Mouse (Mus musculus) hindbrain, embryonic 13.5 days (tissue): ENCODE measurements around the gene Mtor. TPM values are rescaled to one million over a fixed set of nuclear protein-coding genes. Genes with fewer than 3 reads are reported as not detected.
A peak's percentile ranks its signal among the peaks of the same experiment; 100 is the strongest.

Source experiments
- ATAC-seq: fragments of 200-750 bp; cut with Nextera tagmentation; 2 replicates; pipeline ENCODE4 v1.8.0; 2017; ENCODE audit warnings: moderate TSS enrichment; ENCODE audit not compliant: low FRiP score
- H3K27ac ChIP-seq: fragments of 300-500 bp; sonication (generic); 2 replicates; pipeline ENCODE4 v1.5.1; 2015; ENCODE audit warnings: inconsistent platforms, mild to moderate bottlenecking, moderate library complexity
- H3K27me3 ChIP-seq: fragments of 300-500 bp; sonication (generic); 2 replicates; pipeline ENCODE4 v1.6.1; 2015; ENCODE audit warnings: mild to moderate bottlenecking, inconsistent platforms
- H3K36me3 ChIP-seq: fragments of 300-500 bp; sonication (generic); 2 replicates; pipeline ENCODE4 v1.6.1; 2015; ENCODE audit warnings: mild to moderate bottlenecking, inconsistent platforms
- H3K4me1 ChIP-seq: fragments of 300-500 bp; sonication (generic); replicated peaks from 2 replicates; pipeline ENCODE4 v1.6.1; 2015; ENCODE audit warnings: inconsistent platforms
- H3K4me2 ChIP-seq: fragments of 300-500 bp; sonication (generic); 2 replicates; pipeline ENCODE4 v1.6.1; 2015; ENCODE audit warnings: inconsistent platforms, mild to moderate bottlenecking, moderate library complexity
- H3K4me3 ChIP-seq: fragments of 300-500 bp; sonication (generic); 2 replicates; pipeline ENCODE4 v1.5.1; 2015; ENCODE audit warnings: mild to moderate bottlenecking, inconsistent platforms
- H3K9ac ChIP-seq: fragments of 300-500 bp; sonication (generic); 2 replicates; pipeline ENCODE4 v1.6.1; 2015; ENCODE audit warnings: mild to moderate bottlenecking, inconsistent platforms
- H3K9me3 ChIP-seq: fragments of 300-500 bp; sonication (generic); 2 replicates; pipeline ENCODE4 v1.6.1; 2016; ENCODE audit warnings: inconsistent platforms
- WGBS: fragments of 180-500 bp; shearing (Covaris S2); methylation state at CpG from one replicate; pipeline ENCODE4 v1.1.7; 2015; 5-methylcytosine and 5-hydroxymethylcytosine counted together
- polyA plus RNA-seq: library from polyadenylated mRNA; unstranded; fragments of >200 nt; fragmentation: Nextera tagmentation; extraction: Ambion mirVana; gene quantifications from 2 replicates; pipeline ENCODE4 v1.2.1, GENCODE M21; 2015

Gene Mtor
- polyA plus RNA-seq, 1 experiment from 2014 or later: 23.0 TPM

GRCm38 (mm10) chr4:148527158-148527910 lies 78.9 kb downstream of the Mtor start:
- no peak overlapping the region for H3K4me2 ChIP-seq
- H3K27ac ChIP-seq: no peak overlapping the region
- H3K36me3 ChIP-seq: peaks cover 92% of the 10 kb centered on the region
- no peak for ATAC-seq
- 91% methylated on average over 10 of the region's 10 CpGs for WGBS
- no peaks in the 10 kb centered on the region for H3K27me3 ChIP-seq
- H3K4me3 ChIP-seq: no peak overlapping the region
- H3K9me3 ChIP-seq: no peaks in the 10 kb centered on the region
- H3K9ac ChIP-seq: no peak overlapping the region
- H3K4me1 ChIP-seq: no peaks in the 10 kb centered on the region

- H3K9ac ChIP-seq: no peak overlapping the region
- 93% methylated on average over 5 of the region's 5 CpGs for whole genome bisulfite sequencing
- ATAC-seq: no peak
Measured at GRCm38 (mm10) chr4:148530351-148530750, 81.9 kb downstream of the Mtor start.

GRCm38 (mm10) chr4:148530778-148531177 lies 82.4 kb downstream of the Mtor start:
- Histone ChIP-seq H3K36me3 (peaks cover 94% of the 10 kb centered on the region), H3K9me3 (no peaks in the 10 kb centered on the region), H3K4me2 (no peak overlapping the region), H3K27ac (no peak overlapping the region), H3K9ac (no peak overlapping the region), H3K27me3 (no peaks in the 10 kb centered on the region), H3K4me1 (no peaks in the 10 kb centered on the region), H3K4me3 (no peak overlapping the region)
- 91% methylated on average over 6 of the region's 6 CpGs for WGBS
- no peak for ATAC-seq

More at GRCm38 (mm10) chr4:148530351-148530750, 81.9 kb downstream of the Mtor start:
- no peaks in the 10 kb centered on the region for H3K27me3 ChIP-seq
- H3K4me1 ChIP-seq: no peaks in the 10 kb centered on the region
- no peak overlapping the region for H3K4me2 ChIP-seq
- H3K4me3 ChIP-seq: no peak overlapping the region
- H3K9me3 ChIP-seq: no peaks in the 10 kb centered on the region
- peaks cover 94% of the 10 kb centered on the region for H3K36me3 ChIP-seq
- H3K27ac ChIP-seq: no peak overlapping the region

GRCm38 (mm10) chr4:148531341-148531740 lies 82.9 kb downstream of the Mtor start:
- H3K4me3 ChIP-seq: no peak overlapping the region
- ATAC-seq: no peak
- H3K9me3 ChIP-seq: no peaks in the 10 kb centered on the region
- H3K27me3 ChIP-seq: no peaks in the 10 kb centered on the region
- WGBS: 54% methylated on average over 4 of the region's 4 CpGs
- peaks cover 94% of the 10 kb centered on the region for H3K36me3 ChIP-seq
- no peaks in the 10 kb centered on the region for H3K4me1 ChIP-seq
- no peak overlapping the region for H3K4me2 ChIP-seq
- H3K9ac ChIP-seq: no peak overlapping the region
- H3K27ac ChIP-seq: no peak overlapping the region

- no peak overlapping the region for H3K27ac ChIP-seq
- 86% methylated on average over 3 of the region's 3 CpGs for WGBS
- H3K9me3 ChIP-seq: no peaks in the 10 kb centered on the region
- H3K4me3 ChIP-seq: no peak overlapping the region
- H3K36me3 ChIP-seq: peaks cover 94% of the 10 kb centered on the region
- H3K27me3 ChIP-seq: no peaks in the 10 kb centered on the region
- no peaks in the 10 kb centered on the region for H3K4me1 ChIP-seq
- H3K4me2 ChIP-seq: no peak overlapping the region
- ATAC-seq: no peak
- no peak overlapping the region for H3K9ac ChIP-seq
Measured at GRCm38 (mm10) chr4:148532516-148532915, 84.1 kb downstream of the Mtor start.

GRCm38 (mm10) chr4:148533613-148534328 lies 85.4 kb downstream of the Mtor start:
- WGBS: 90% methylated on average over 12 of the region's 12 CpGs
- peak; percentile 46; the same call in 1 of the 2 replicates for ATAC-seq
- Histone ChIP-seq H3K27me3 (no peaks in the 10 kb centered on the region), H3K36me3 (peaks cover 97% of the 10 kb centered on the region), H3K4me2 (no peak overlapping the region), H3K27ac (no peak overlapping the region), H3K4me1 (no peaks in the 10 kb centered on the region), H3K9ac (no peak overlapping the region), H3K4me3 (no peak overlapping the region), H3K9me3 (no peaks in the 10 kb centered on the region)

- H3K4me1 ChIP-seq: no peaks in the 10 kb centered on the region
- no peaks in the 10 kb centered on the region for H3K27me3 ChIP-seq
- peaks cover 100% of the 10 kb centered on the region for H3K36me3 ChIP-seq
- ATAC-seq: no peak
- no peak overlapping the region for H3K9ac ChIP-seq
- 96% methylated on average over 3 of the region's 3 CpGs for WGBS
- H3K4me3 ChIP-seq: no peak overlapping the region
- no peaks in the 10 kb centered on the region for H3K9me3 ChIP-seq
- H3K4me2 ChIP-seq: no peak overlapping the region
- H3K27ac ChIP-seq: no peak overlapping the region
Measured at GRCm38 (mm10) chr4:148535876-148536275, 87.5 kb downstream of the Mtor start.

- WGBS: 96% methylated on average over 4 of the region's 4 CpGs
Measured at GRCm38 (mm10) chr4:148549106-148549505, 100.7 kb downstream of the Mtor start.

GRCm38 (mm10) chr4:148557766-148558165 lies 109.4 kb downstream of the Mtor start:
- WGBS: 36% methylated on average over 6 of the region's 6 CpGs
- H3K4me3 ChIP-seq: peak overlapping the region; percentile 79
- no peaks in the 10 kb centered on the region for H3K27me3 ChIP-seq
- H3K9me3 ChIP-seq: no peaks in the 10 kb centered on the region
- H3K36me3 ChIP-seq: peaks cover 71% of the 10 kb centered on the region
- peak overlapping the region; percentile 97 for H3K27ac ChIP-seq
- H3K4me1 ChIP-seq: peaks cover 8% of the 10 kb centered on the region
- ATAC-seq: no peak
- H3K9ac ChIP-seq: peak overlapping the region; percentile 93
- H3K4me2 ChIP-seq: peak overlapping the region; percentile 67

More at GRCm38 (mm10) chr4:148549106-148549505, 100.7 kb downstream of the Mtor start:
- no peaks in the 10 kb centered on the region for H3K9me3 ChIP-seq
- no peak overlapping the region for H3K4me3 ChIP-seq
- no peak overlapping the region for H3K4me2 ChIP-seq
- no peak overlapping the region for H3K9ac ChIP-seq
- H3K36me3 ChIP-seq: peaks cover 96% of the 10 kb centered on the region
- H3K27me3 ChIP-seq: no peaks in the 10 kb centered on the region
- no peak for ATAC-seq
- H3K4me1 ChIP-seq: no peaks in the 10 kb centered on the region
- no peak overlapping the region for H3K27ac ChIP-seq

GRCm38 (mm10) chr4:148558297-148559000 lies 110.0 kb downstream of the Mtor start, which contains the start of gene Exosc10:
TSS of gene Exosc10 (plus strand) at chr4:148558429.
- Histone ChIP-seq H3K27me3 (no peaks in the 10 kb centered on the region), H3K4me1 (peaks cover 8% of the 10 kb centered on the region), H3K4me2 (peak within 1 kb of the TSS; percentile 67), H3K9me3 (no peaks in the 10 kb centered on the region), H3K36me3 (peaks cover 71% of the 10 kb centered on the region), H3K4me3 (peak within 1 kb of the TSS; percentile 79), H3K9ac (peak within 1 kb of the TSS; percentile 93), H3K27ac (peak within 1 kb of the TSS; percentile 97)
- ATAC-seq: peak; percentile 96
- under 1% methylated on average over 62 of the region's 63 CpGs for WGBS

GRCm38 (mm10) chr4:148562676-148563075 lies 114.3 kb downstream of the Mtor start:
- Histone ChIP-seq H3K4me2 (no peak overlapping the region), H3K36me3 (peaks cover 78% of the 10 kb centered on the region), H3K9me3 (no peaks in the 10 kb centered on the region), H3K27me3 (no peaks in the 10 kb centered on the region), H3K4me1 (peaks cover 8% of the 10 kb centered on the region), H3K4me3 (no peak overlapping the region), H3K9ac (no peak overlapping the region), H3K27ac (no peak overlapping the region)
- WGBS: 95% methylated on average over 17 of the region's 17 CpGs
- no peak for ATAC-seq

- Histone ChIP-seq H3K27ac (no peak overlapping the region), H3K9ac (no peak overlapping the region), H3K36me3 (peaks cover 87% of the 10 kb centered on the region), H3K4me2 (no peak overlapping the region), H3K27me3 (no peaks in the 10 kb centered on the region), H3K4me1 (peaks cover 8% of the 10 kb centered on the region), H3K9me3 (no peaks in the 10 kb centered on the region), H3K4me3 (no peak overlapping the region)
- no peak for ATAC-seq
- 96% methylated on average over 12 of the region's 12 CpGs for WGBS
Measured at GRCm38 (mm10) chr4:148563595-148563994, 115.2 kb downstream of the Mtor start.
